Mouse (Mus musculus) midbrain, embryonic 12.5 days (tissue): ENCODE results near the gene Imp4. TPM values are rescaled to one million over a fixed set of nuclear protein-coding genes. Genes with fewer than 3 reads are reported as not detected.
A peak's percentile ranks its signal among the peaks of the same experiment; 100 is the strongest.

ENCODE experiments used
- ATAC-seq: fragments of 200-750 bp; cut with Nextera tagmentation; 2 replicates; pipeline ENCODE4 v1.8.0; 2017; ENCODE audit warnings: low read depth, moderate TSS enrichment, moderate library complexity; ENCODE audit not compliant: low FRiP score
- H3K27ac ChIP-seq: fragments of 300-500 bp; sonication (generic); replicated peaks from 2 replicates; pipeline ENCODE4 v1.5.1; 2016; ENCODE audit warnings: mild to moderate bottlenecking
- H3K27me3 ChIP-seq: fragments of 300-500 bp; sonication (generic); 2 replicates; pipeline ENCODE4 v1.6.1; 2016; ENCODE audit warnings: mild to moderate bottlenecking
- H3K36me3 ChIP-seq: fragments of 300-500 bp; sonication (generic); 2 replicates; pipeline ENCODE4 v1.6.1; 2016
- H3K4me1 ChIP-seq: fragments of 300-500 bp; sonication (generic); 2 replicates; pipeline ENCODE4 v1.6.1; 2016
- H3K4me2 ChIP-seq: fragments of 300-500 bp; sonication (generic); replicated peaks from 2 replicates; pipeline ENCODE4 v1.6.1; 2016; ENCODE audit warnings: mild to moderate bottlenecking, moderate library complexity
- H3K4me3 ChIP-seq: fragments of 300-500 bp; sonication (generic); 2 replicates; pipeline ENCODE4 v1.5.1; 2016; ENCODE audit warnings: mild to moderate bottlenecking
- H3K9ac ChIP-seq: fragments of 300-500 bp; sonication (generic); replicated peaks from 2 replicates; pipeline ENCODE4 v1.6.1; 2016; ENCODE audit warnings: mild to moderate bottlenecking, moderate library complexity
- H3K9me3 ChIP-seq: fragments of 300-500 bp; sonication (generic); 2 replicates; pipeline ENCODE4 v1.6.1; 2016; ENCODE audit warnings: mild to moderate bottlenecking
- WGBS: fragments of 180-500 bp; shearing (Covaris S2); methylation state at CpG from one replicate; pipeline ENCODE4 v1.1.7; 2016; 5-methylcytosine and 5-hydroxymethylcytosine counted together
- polyA plus RNA-seq: library from polyadenylated mRNA; unstranded; fragments of >200 nt; fragmentation: Nextera tagmentation; extraction: Ambion mirVana; gene quantifications from 2 replicates; pipeline ENCODE4 v1.2.1, GENCODE M21; 2016

Gene Imp4
- polyA plus RNA-seq, 1 experiment from 2014 or later = 83.5 TPM

GRCm38 (mm10) chr1:34465445-34465844 is 25.8 kb downstream of the Imp4 start:
- 85% methylated on average over 6 of the region's 6 CpGs for WGBS
- Histone ChIP-seq H3K36me3 (no peaks in the 10 kb centered on the region), H3K27me3 (peaks cover 26% of the 10 kb centered on the region), H3K4me3 (no peak overlapping the region), H3K27ac (no peak overlapping the region), H3K9ac (no peak overlapping the region), H3K4me2 (no peak overlapping the region), H3K4me1 (no peaks in the 10 kb centered on the region; the same call in 1 of the 2 replicates), H3K9me3 (no peaks in the 10 kb centered on the region)
- ATAC-seq = no peak

DNA sequence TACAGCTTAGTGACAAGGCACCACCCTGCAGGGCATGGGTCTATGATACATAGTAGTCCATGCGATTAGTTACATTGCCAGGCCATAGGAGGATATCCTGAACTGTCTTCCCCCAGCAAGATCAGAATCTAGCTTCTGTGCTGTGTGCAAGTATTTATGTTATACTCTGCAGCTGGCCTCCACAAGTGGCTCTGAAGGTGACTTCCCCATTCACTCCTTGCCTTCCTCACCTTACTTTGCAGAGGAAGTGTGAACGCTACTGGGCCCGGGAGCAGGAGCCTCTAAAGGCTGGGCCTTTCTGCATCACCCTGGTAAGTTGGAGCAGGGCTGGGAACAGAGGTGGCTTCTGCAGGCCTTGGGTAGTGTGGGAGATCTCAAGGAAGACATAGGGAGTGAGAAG is 28.4 kb downstream of the Imp4 start:
- ATAC-seq = no peak
- WGBS = 55% methylated on average over 3 of the region's 3 CpGs
- H3K9me3 ChIP-seq = no peaks in the 10 kb centered on the region
- H3K27ac ChIP-seq = no peak overlapping the region
- peaks cover 8% of the 10 kb centered on the region for H3K4me1 ChIP-seq
- no peak overlapping the region for H3K4me2 ChIP-seq
- no peak overlapping the region for H3K4me3 ChIP-seq
- no peaks in the 10 kb centered on the region for H3K36me3 ChIP-seq
- H3K27me3 ChIP-seq = peaks cover 31% of the 10 kb centered on the region
- H3K9ac ChIP-seq = no peak overlapping the region

DNA sequence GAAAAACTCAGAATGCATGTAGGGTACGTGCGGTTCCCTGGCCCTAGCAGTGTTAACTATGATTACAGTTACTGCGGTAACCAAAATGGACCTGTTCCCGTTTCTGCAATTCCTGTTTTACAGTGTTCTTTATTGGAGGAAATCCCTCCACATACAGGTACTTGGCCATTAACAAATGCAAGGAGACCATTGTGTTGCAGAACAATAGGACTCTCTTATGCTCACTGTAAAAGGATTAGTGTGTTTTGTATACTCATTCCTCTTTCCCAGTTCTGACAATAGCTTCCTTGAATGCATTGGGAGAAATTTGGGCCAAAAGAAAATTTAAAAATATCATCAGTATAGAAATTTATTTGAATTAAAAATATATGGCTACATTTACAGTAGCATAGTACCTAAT is 28.8 kb downstream of the Imp4 start:
- H3K4me1 ChIP-seq = peaks cover 11% of the 10 kb centered on the region
- no peak overlapping the region for H3K27ac ChIP-seq
- H3K36me3 ChIP-seq = no peaks in the 10 kb centered on the region
- no peak overlapping the region for H3K9ac ChIP-seq
- H3K4me2 ChIP-seq = no peak overlapping the region
- H3K27me3 ChIP-seq = peaks cover 32% of the 10 kb centered on the region
- H3K9me3 ChIP-seq = no peaks in the 10 kb centered on the region
- 67% methylated on average over 4 of the region's 4 CpGs for WGBS
- ATAC-seq = no peak
- H3K4me3 ChIP-seq = no peak overlapping the region

GRCm38 (mm10) chr1:34469801-34470200 is 30.1 kb downstream of the Imp4 start:
- H3K4me3 ChIP-seq = no peak overlapping the region
- H3K4me1 ChIP-seq = peaks cover 11% of the 10 kb centered on the region
- H3K9me3 ChIP-seq = no peaks in the 10 kb centered on the region
- ATAC-seq = no peak
- H3K4me2 ChIP-seq = no peak overlapping the region
- H3K27me3 ChIP-seq = peaks cover 35% of the 10 kb centered on the region
- no peak overlapping the region for H3K9ac ChIP-seq
- WGBS = 66% methylated on average over 5 of the region's 5 CpGs
- H3K27ac ChIP-seq = no peak overlapping the region
- H3K36me3 ChIP-seq = no peaks in the 10 kb centered on the region

GRCm38 (mm10) chr1:34472427-34473300 is 33.0 kb downstream of the Imp4 start:
- peaks cover 38% of the 10 kb centered on the region for H3K27me3 ChIP-seq
- H3K9me3 ChIP-seq = no peaks in the 10 kb centered on the region
- peak overlapping the region; percentile 45 for H3K9ac ChIP-seq
- peak; percentile 54; the same call in 1 of the 2 replicates for ATAC-seq
- H3K4me1 ChIP-seq = peaks cover 11% of the 10 kb centered on the region
- peak overlapping the region; percentile 49 for H3K4me3 ChIP-seq
- 2% methylated on average over 40 of the region's 43 CpGs for WGBS
- H3K36me3 ChIP-seq = no peaks in the 10 kb centered on the region
- peak overlapping the region; percentile 92 for H3K4me2 ChIP-seq
- no peak overlapping the region for H3K27ac ChIP-seq

- 75% methylated on average over 11 of the region's 11 CpGs for WGBS
- ATAC-seq = no peak
These were observed 39.4 kb downstream of the Imp4 start for GRCm38 (mm10) chr1:34478891-34479655.

DNA sequence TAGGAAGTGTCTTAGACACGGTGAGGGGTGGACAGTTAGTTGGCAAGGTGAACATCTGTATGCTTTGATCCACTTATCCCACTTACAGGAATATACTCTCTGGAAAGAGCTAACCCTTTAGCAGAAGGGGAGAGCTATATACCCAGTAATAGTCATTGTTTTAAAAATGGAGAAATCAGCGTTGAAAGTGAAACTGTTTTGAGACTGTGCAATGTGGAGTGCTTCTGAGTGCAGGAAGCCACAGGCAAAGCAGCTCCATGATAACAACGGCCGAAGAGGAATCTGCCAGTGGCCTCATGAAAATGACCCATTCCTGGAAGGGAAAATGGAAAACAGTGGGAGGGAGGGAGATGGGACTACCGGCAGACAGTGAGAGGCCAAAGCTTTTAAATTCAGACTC is 41.1 kb downstream of the Imp4 start:
- H3K4me2 ChIP-seq = no peak overlapping the region
- no peak overlapping the region for H3K27ac ChIP-seq
- H3K9ac ChIP-seq = no peak overlapping the region
- WGBS = 86% methylated on average over 5 of the region's 5 CpGs
- no peak for ATAC-seq
- H3K4me1 ChIP-seq = peaks cover 6% of the 10 kb centered on the region; the same call in 1 of the 2 replicates
- H3K36me3 ChIP-seq = no peaks in the 10 kb centered on the region
- no peaks in the 10 kb centered on the region for H3K9me3 ChIP-seq
- no peak overlapping the region for H3K4me3 ChIP-seq
- H3K27me3 ChIP-seq = peaks cover 6% of the 10 kb centered on the region; the same call in 1 of the 2 replicates

More at GRCm38 (mm10) chr1:34478891-34479655, 39.4 kb downstream of the Imp4 start:
- Histone ChIP-seq H3K27ac (no peak overlapping the region), H3K9me3 (no peaks in the 10 kb centered on the region), H3K4me1 (no peaks in the 10 kb centered on the region), H3K27me3 (peaks cover 8% of the 10 kb centered on the region), H3K9ac (no peak overlapping the region), H3K4me3 (no peak overlapping the region), H3K4me2 (no peak overlapping the region), H3K36me3 (no peaks in the 10 kb centered on the region)

- no peak overlapping the region for H3K4me2 ChIP-seq
- ATAC-seq = no peak
- H3K9me3 ChIP-seq = no peaks in the 10 kb centered on the region
- H3K9ac ChIP-seq = no peak overlapping the region
- peaks cover 9% of the 10 kb centered on the region; the same call in 1 of the 2 replicates for H3K27me3 ChIP-seq
- peaks cover 6% of the 10 kb centered on the region; the same call in 1 of the 2 replicates for H3K4me1 ChIP-seq
- no peak overlapping the region for H3K4me3 ChIP-seq
- WGBS = 65% methylated on average over 5 of the region's 5 CpGs
- H3K36me3 ChIP-seq = no peaks in the 10 kb centered on the region
- no peak overlapping the region for H3K27ac ChIP-seq
These were observed 42.4 kb downstream of the Imp4 start for GRCm38 (mm10) chr1:34481920-34482669.

DNA sequence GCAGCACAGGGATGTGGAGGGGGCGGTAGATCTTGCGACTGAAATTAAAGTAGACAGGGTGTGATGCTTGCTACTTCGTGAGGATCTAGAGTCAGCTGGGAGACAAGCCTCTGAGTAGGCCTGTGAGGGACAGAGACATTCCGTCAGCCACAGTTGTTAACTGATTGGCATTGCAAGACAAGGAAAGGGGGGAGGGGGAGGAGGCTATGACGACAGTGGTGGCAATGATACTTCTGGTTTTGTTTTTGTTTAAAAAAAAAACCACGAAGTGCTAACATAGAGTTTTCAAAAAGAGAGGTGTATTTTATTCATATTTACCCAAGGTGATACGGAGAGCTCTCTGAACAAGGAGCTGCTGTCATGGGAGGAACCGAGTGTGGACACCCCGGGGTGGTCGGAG is 44.8 kb downstream of the Imp4 start:
- no peak for ATAC-seq
- no peak overlapping the region for H3K4me2 ChIP-seq

DNA sequence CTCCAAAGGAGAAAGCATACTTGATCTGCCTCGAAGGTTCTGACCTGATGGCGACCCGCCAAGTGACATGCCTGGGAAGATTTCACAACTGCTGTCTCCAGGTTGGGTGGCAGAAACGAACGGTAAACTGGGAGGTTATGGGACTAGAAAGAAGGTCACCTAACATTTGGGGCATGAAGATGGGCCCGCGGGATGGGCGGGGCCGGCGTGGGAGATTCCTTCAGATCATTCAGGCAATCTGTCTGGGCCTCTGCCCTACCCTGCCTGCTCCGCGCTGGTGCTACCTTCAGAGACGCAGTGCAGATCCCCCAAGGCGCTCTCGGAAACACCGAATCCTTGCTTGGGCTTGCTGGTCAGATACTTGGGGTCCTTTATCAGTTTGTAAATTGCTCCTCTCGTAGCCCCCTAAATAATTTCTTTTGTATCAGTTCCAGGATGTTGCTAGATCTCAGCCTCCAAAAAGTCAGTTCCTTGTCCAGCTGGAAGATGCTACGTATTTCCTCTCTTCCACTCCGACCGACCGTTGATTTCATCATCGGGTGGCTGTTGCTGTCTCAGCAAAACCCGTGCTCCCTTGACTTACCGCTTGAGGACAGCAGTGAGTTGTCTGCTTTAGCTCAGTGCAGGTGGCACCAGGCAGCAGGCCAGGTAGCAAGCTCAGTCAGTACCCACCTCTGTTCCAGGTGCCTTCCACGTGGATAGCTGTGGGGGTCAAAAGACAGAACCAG is 46.0 kb downstream of the Imp4 start:
- WGBS = 9% methylated on average over 25 of the region's 25 CpGs

More for the DNA sequence above, 44.8 kb downstream of the Imp4 start:
- H3K4me1 ChIP-seq = peaks cover 6% of the 10 kb centered on the region; the same call in 1 of the 2 replicates
- 77% methylated on average over 10 of the region's 10 CpGs for WGBS
- no peak overlapping the region for H3K4me3 ChIP-seq
- peaks cover 9% of the 10 kb centered on the region; the same call in 1 of the 2 replicates for H3K27me3 ChIP-seq
- no peak overlapping the region for H3K27ac ChIP-seq
- H3K36me3 ChIP-seq = no peaks in the 10 kb centered on the region
- H3K9ac ChIP-seq = no peak overlapping the region
- no peaks in the 10 kb centered on the region for H3K9me3 ChIP-seq

GRCm38 (mm10) chr1:34487383-34487782 is 47.7 kb downstream of the Imp4 start:
- no peak overlapping the region for H3K27ac ChIP-seq
- H3K4me1 ChIP-seq = peaks cover 6% of the 10 kb centered on the region; the same call in 1 of the 2 replicates
- peaks cover 9% of the 10 kb centered on the region; the same call in 1 of the 2 replicates for H3K27me3 ChIP-seq
- no peak for ATAC-seq
- 84% methylated on average over 3 of the region's 3 CpGs for whole genome bisulfite sequencing
- no peaks in the 10 kb centered on the region for H3K36me3 ChIP-seq
- H3K4me2 ChIP-seq = no peak overlapping the region
- no peak overlapping the region for H3K4me3 ChIP-seq
- no peaks in the 10 kb centered on the region for H3K9me3 ChIP-seq
- H3K9ac ChIP-seq = no peak overlapping the region

More for the DNA sequence above, 46.0 kb downstream of the Imp4 start:
- H3K27ac ChIP-seq = no peak overlapping the region
- no peaks in the 10 kb centered on the region for H3K36me3 ChIP-seq
- peak overlapping the region; percentile 48 for H3K4me2 ChIP-seq
- ATAC-seq = no peak
- H3K4me1 ChIP-seq = peaks cover 6% of the 10 kb centered on the region; the same call in 1 of the 2 replicates
- H3K9ac ChIP-seq = peak overlapping the region; percentile 39; the same call in 1 of the 2 replicates
- H3K4me3 ChIP-seq = peak overlapping the region; percentile 29
- H3K9me3 ChIP-seq = no peaks in the 10 kb centered on the region
- H3K27me3 ChIP-seq = peaks cover 9% of the 10 kb centered on the region; the same call in 1 of the 2 replicates
